8 mouse cellular contexts compared by ENCODE assay signal in the genomic region with DNA sequence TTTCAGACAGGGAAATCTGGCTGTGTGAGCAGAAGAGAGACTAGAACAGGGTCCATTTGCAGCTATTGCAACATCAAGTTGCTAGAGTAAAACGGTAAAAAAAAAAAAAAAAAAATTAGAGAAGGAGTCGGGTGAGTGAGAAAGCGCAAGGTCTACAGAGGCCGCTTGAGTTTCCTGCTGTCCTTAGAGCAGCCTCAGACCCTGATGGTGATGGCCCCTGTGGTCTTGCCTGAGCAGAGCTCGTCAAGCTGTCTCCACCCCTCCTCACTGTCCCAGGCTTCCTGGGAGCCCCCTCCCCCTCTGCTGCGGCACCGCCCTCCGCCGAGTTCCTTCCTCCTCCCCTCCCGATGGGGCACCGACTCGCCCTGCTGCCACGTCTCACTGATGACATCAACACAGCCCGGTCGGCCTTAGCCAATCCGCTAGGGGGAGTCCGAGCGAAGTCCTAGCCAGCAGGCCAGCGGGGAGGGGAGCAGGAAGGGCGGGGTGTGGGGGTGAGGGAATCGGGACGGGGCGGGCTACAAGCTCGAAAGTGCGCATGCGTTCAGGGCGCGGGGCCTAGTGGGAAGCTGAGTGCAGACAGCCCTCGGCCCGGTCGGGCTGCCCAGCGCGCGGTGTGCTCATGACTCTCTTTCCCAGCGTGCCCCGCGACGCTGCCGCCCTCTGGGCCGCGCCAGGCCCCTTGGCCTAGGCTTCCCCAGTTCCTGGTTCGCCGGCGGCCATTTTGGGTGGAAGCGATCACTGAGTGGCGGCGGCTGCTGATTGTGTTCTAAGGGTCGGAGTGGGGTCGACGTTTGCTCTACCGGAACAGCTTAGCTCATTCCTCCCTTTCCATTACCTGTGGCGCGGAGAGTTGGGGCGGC. TPM values are rescaled to one million over a fixed set of nuclear protein-coding genes. Genes with fewer than 3 reads are reported as not detected.
DNase-seq lines count a peak whose midpoint lies in the region; ATAC-seq lines count a peak whose summit lies in the region.

Rab1a (plus strand) TSS at position 720 of the 863 bp plus-strand sequence.

- peak; percentile 99 for ATAC-seq in hindbrain, embryonic 15.5 days (ENCODE audit: low FRiP score, low read depth)

- H3K4me3 ChIP-seq in hindbrain, embryonic 15.5 days = peak within 1 kb of the TSS; percentile 75

- peak within 1 kb of the TSS; percentile 74 for H3K4me2 ChIP-seq in hindbrain, embryonic 15.5 days

- H3K27ac ChIP-seq in hindbrain, embryonic 15.5 days (replicated peaks) = peak within 1 kb of the TSS; percentile 93

- H3K36me3 ChIP-seq in hindbrain, embryonic 15.5 days = no peaks in the 10 kb centered on the region

- H3K9ac ChIP-seq in hindbrain, embryonic 15.5 days = peak within 1 kb of the TSS; percentile 82

- WGBS in hindbrain, embryonic 15.5 days = 0% methylated on average over 52 of the region's 54 CpGs

- DNase-seq in T-cell, adult 2 months (ENCODE audit: low spot score) = peak; percentile 100
- peak; percentile 100 for DNase-seq in cerebellum, postnatal 36 days
- DNase-seq in frontal cortex, postnatal 36 days (ENCODE audit: low spot score in 2 of 2) = peak; percentile 99 to 100
- peak; percentile 99 for DNase-seq in left cerebral cortex, adult 11 months (ENCODE audit: low spot score)
- DNase-seq in lung, postnatal 4 days = peak; percentile 100
- DNase-seq in retina, postnatal 7 days (ENCODE audit: low read depth, low spot score) = peak; percentile 100
- peak; percentile 99 for DNase-seq in urinary bladder, adult 2 months (ENCODE audit: low spot score)

- peaks cover 31% of the 10 kb centered on the region for H3K4me1 ChIP-seq in hindbrain, embryonic 15.5 days (replicated peaks)

- no peaks in the 10 kb centered on the region for H3K27me3 ChIP-seq in hindbrain, embryonic 15.5 days

- no peaks in the 10 kb centered on the region for H3K9me3 ChIP-seq in hindbrain, embryonic 15.5 days

RNA-seq across cellular contexts. Expression of gene Rab1a, which starts in this region (rescaled TPM):
- polyA plus RNA-seq in hindbrain, embryonic 15.5 days (2015; fragmentation: Nextera tagmentation; extraction: Ambion mirVana) = 291 and 306 TPM in 2 replicates
- polyA plus RNA-seq in urinary bladder, adult 2 months (2012; rRNA removed) = 195 and 199 TPM in 2 replicates

Comparison
In these comparisons a context has a peak if more than half of its experiments do, and no peak if none do; other contexts are left out.
1. Peak in every context shown above with its lines: DNase-seq, ATAC-seq, H3K4me3 ChIP-seq and H3K27ac ChIP-seq.